In genomic region chr1:135583081-135583677, GRCm38 (mm10) we compare ENCODE assay signal across 8 mouse cellular contexts. TPM values are rescaled to one million over a fixed set of nuclear protein-coding genes. Genes with fewer than 3 reads are reported as not detected.
DNase-seq lines count a peak whose midpoint lies in the region; ATAC-seq and TF ChIP-seq lines count a peak whose summit lies in the region.

No protein-coding gene starts in this region.

- H3K27ac ChIP-seq in forebrain, embryonic 13.5 days: peak overlapping the region; percentile 94
- peak overlapping the region; percentile 59 for H3K27ac ChIP-seq in heart, postnatal 0 days (ENCODE audit: low read depth)
- H3K27ac ChIP-seq in midbrain, embryonic 12.5 days (replicated peaks): peak overlapping the region; percentile 86
- peak overlapping the region; percentile 63 for H3K27ac ChIP-seq in stomach, postnatal 0 days (replicated peaks)

- peak; percentile 57 for ATAC-seq in forebrain, embryonic 13.5 days
- no peak for ATAC-seq in heart, postnatal 0 days (ENCODE audit: insufficient read depth, low read depth)
- ATAC-seq in midbrain, embryonic 12.5 days (ENCODE audit: low FRiP score, low read depth): peak; percentile 59
- peak; percentile 36; the same call in 1 of the 2 replicates for ATAC-seq in stomach, postnatal 0 days (ENCODE audit: low FRiP score, low TSS enrichment)

- no peak for TF ChIP-seq CTCF in heart, postnatal 0 days (IDR thresholded peaks at IDR 0.05; ENCODE audit: low read depth)
- TF ChIP-seq CTCF in stomach, postnatal 0 days (IDR thresholded peaks at IDR 0.05; ENCODE audit: low read depth): no peak

- peaks cover 9% of the 10 kb centered on the region; the same call in 1 of the 2 replicates for H3K36me3 ChIP-seq in forebrain, embryonic 13.5 days (ENCODE audit: poor library complexity, severe bottlenecking)
- H3K36me3 ChIP-seq in heart, postnatal 0 days (replicated peaks; ENCODE audit: control insufficient read depth, insufficient read depth, low read length): no peaks in the 10 kb centered on the region
- no peaks in the 10 kb centered on the region for H3K36me3 ChIP-seq in midbrain, embryonic 12.5 days
- no peaks in the 10 kb centered on the region for H3K36me3 ChIP-seq in stomach, postnatal 0 days (ENCODE audit: control insufficient read depth, insufficient read depth, low read length)

- H3K4me3 ChIP-seq in forebrain, embryonic 13.5 days: peak overlapping the region; percentile 72
- H3K4me3 ChIP-seq in heart, postnatal 0 days (ENCODE audit: low read depth, low read length): peak overlapping the region; percentile 58
- H3K4me3 ChIP-seq in midbrain, embryonic 12.5 days: peak overlapping the region; percentile 69
- H3K4me3 ChIP-seq in stomach, postnatal 0 days (ENCODE audit: low read depth, low read length): peak overlapping the region; percentile 53

- H3K27me3 ChIP-seq in forebrain, embryonic 13.5 days: no peaks in the 10 kb centered on the region
- H3K27me3 ChIP-seq in heart, postnatal 0 days (ENCODE audit: control insufficient read depth, insufficient read depth, low read length): no peaks in the 10 kb centered on the region
- 0 out of 2 replicates have a peak, but pooled peaks cover 4% of the 10 kb centered on the region for H3K27me3 ChIP-seq in midbrain, embryonic 12.5 days
- no peaks in the 10 kb centered on the region for H3K27me3 ChIP-seq in stomach, postnatal 0 days (ENCODE audit: control insufficient read depth, insufficient read depth, low read length)

- WGBS in forebrain, embryonic 13.5 days: 3% methylated on average over 15 of the region's 15 CpGs
- WGBS in heart, postnatal 0 days: 11% methylated on average over 15 of the region's 15 CpGs
- WGBS in midbrain, embryonic 12.5 days: 4% methylated on average over 15 of the region's 15 CpGs
- 10% methylated on average over 15 of the region's 15 CpGs for WGBS in stomach, postnatal 0 days

- no peaks in the 10 kb centered on the region for H3K9me3 ChIP-seq in forebrain, embryonic 13.5 days (replicated peaks)
- no peaks in the 10 kb centered on the region for H3K9me3 ChIP-seq in heart, postnatal 0 days (replicated peaks; ENCODE audit: control insufficient read depth, low read length)
- H3K9me3 ChIP-seq in midbrain, embryonic 12.5 days: no peaks in the 10 kb centered on the region
- H3K9me3 ChIP-seq in stomach, postnatal 0 days (ENCODE audit: control insufficient read depth, low read length): no peaks in the 10 kb centered on the region

- peak; percentile 63 for DNase-seq in kidney, postnatal 10 days
- DNase-seq in kidney, adult 18-20 months: no peak
- DNase-seq in heart, postnatal 0 days (ENCODE audit: low spot score): no peak
- peak; percentile 60 for DNase-seq in left cerebral cortex, adult 11 months (ENCODE audit: low spot score)
- no peak for DNase-seq in stomach, postnatal 0 days (ENCODE audit: low spot score)
- no peak for DNase-seq in spleen, postnatal 4 days (ENCODE audit: low spot score in 2 of 2)

- peaks cover 83% of the 10 kb centered on the region for H3K4me1 ChIP-seq in forebrain, embryonic 13.5 days
- peaks cover 45% of the 10 kb centered on the region for H3K4me1 ChIP-seq in heart, postnatal 0 days (ENCODE audit: control insufficient read depth, insufficient read depth)
- H3K4me1 ChIP-seq in midbrain, embryonic 12.5 days: peaks cover 79% of the 10 kb centered on the region
- peaks cover 4% of the 10 kb centered on the region; the same call in 1 of the 2 replicates for H3K4me1 ChIP-seq in stomach, postnatal 0 days (replicated peaks; ENCODE audit: control insufficient read depth, insufficient read depth)

- no peak for TF ChIP-seq EP300 in heart, postnatal 0 days (IDR thresholded peaks at IDR 0.05; ENCODE audit: low read depth)
- no peak for TF ChIP-seq EP300 in stomach, postnatal 0 days (optimal IDR thresholded peaks at IDR 0.05)

- H3K9ac ChIP-seq in forebrain, embryonic 13.5 days: peak overlapping the region; percentile 86
- peak overlapping the region; percentile 4; the same call in 1 of the 2 replicates for H3K9ac ChIP-seq in heart, postnatal 0 days (replicated peaks; ENCODE audit: low read depth, low read length)
- H3K9ac ChIP-seq in midbrain, embryonic 12.5 days (replicated peaks): peak overlapping the region; percentile 77
- peak overlapping the region; percentile 61 for H3K9ac ChIP-seq in stomach, postnatal 0 days (ENCODE audit: low read length)

- peak overlapping the region; percentile 93 for H3K4me2 ChIP-seq in forebrain, embryonic 13.5 days
- H3K4me2 ChIP-seq in heart, postnatal 0 days (ENCODE audit: low read depth, low read length): peak overlapping the region; percentile 94
- peak overlapping the region; percentile 94 for H3K4me2 ChIP-seq in midbrain, embryonic 12.5 days (replicated peaks)
- H3K4me2 ChIP-seq in stomach, postnatal 0 days (replicated peaks; ENCODE audit: low read depth): peak overlapping the region; percentile 83

RNA-seq across cellular contexts. Expression of gene Nav1, which starts 23.9 kb away (rescaled TPM):
- polyA plus RNA-seq in forebrain, embryonic 13.5 days (2015; fragmentation: Nextera tagmentation; extraction: Ambion mirVana): 30.6 and 33.3 TPM in 2 replicates
- total RNA-seq in heart, postnatal 0 days (2014; rRNA removed; ENCODE audit: low replicate concordance): 14.1 and 29.9 TPM in 2 replicates
- polyA plus RNA-seq in heart, postnatal 0 days (2015; fragmentation: Nextera tagmentation; extraction: Ambion mirVana): 9.2 and 10.3 TPM in 2 replicates
- polyA plus RNA-seq in midbrain, embryonic 12.5 days (2016; fragmentation: Nextera tagmentation; extraction: Ambion mirVana): 25.1 and 25.6 TPM in 2 replicates
- polyA plus RNA-seq in stomach, postnatal 0 days (2015; fragmentation: Nextera tagmentation; extraction: Ambion mirVana): 3.7 and 3.9 TPM in 2 replicates

Comparison
In these comparisons a context has a peak if more than half of its experiments do, and no peak if none do; other contexts are left out.
1. DNase-seq: peak in kidney, postnatal 10 days (single experiment) and left cerebral cortex, adult 11 months (single experiment); none in kidney, adult 18-20 months (single experiment), heart, postnatal 0 days (single experiment), stomach, postnatal 0 days (single experiment) and spleen, postnatal 4 days (0 of 2).
2. H3K9ac ChIP-seq: peak in every context shown above with its lines; median percentile 86 in forebrain, embryonic 13.5 days; 77 in midbrain, embryonic 12.5 days; 61 in stomach, postnatal 0 days; 4 in heart, postnatal 0 days.
3. Peak in every context shown above with its lines, with median percentiles within 50 percentile points of each other: H3K27ac ChIP-seq, H3K4me2 ChIP-seq and H3K4me3 ChIP-seq.